Mouse (Mus musculus): ENCODE data around the gene Gca. TPM values are rescaled to one million over a fixed set of nuclear protein-coding genes. Genes with fewer than 3 reads are reported as not detected.
"Not testable (repeated sequence)": the region's sequence is repeated elsewhere in the genome, so short reads cannot be mapped to it uniquely, and the experiment has no call there.

Gca gene
- total RNA-seq, 2 experiments from 2014 or later: 2.5 to 2.7 TPM

DNA sequence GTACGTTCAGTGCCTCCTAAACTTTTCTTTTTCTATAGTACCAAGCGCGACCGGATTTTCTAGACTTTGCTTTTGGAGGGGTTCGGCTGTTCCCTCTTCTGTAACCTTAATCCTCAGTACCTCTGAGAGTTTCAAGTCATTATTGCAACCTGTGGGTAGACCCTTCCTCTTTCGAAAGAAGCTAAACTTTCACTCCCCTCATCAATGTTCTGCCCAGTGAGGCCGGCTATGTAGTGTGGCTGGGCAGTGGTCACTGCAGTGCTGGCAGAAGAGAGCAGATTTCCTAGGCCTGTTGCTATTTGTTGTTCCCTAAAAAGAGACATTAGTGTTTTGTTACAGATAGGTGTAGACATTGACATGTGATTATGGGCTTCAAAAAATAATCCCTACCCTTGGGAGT, 754 bp downstream of the Gca start:
- DNase-seq: no peak

GRCm38 (mm10) chr2:62665536-62665935, 1.5 kb downstream of the Gca start:
- no peak for DNase-seq
- intact Hi-C loops (cut with DNase I; ENCODE audit: low total_unique reads): no loop called here

More for the DNA sequence above, 754 bp downstream of the Gca start:
- intact Hi-C loops (cut with DNase I; ENCODE audit: low total_unique reads): no loop called here

DNA sequence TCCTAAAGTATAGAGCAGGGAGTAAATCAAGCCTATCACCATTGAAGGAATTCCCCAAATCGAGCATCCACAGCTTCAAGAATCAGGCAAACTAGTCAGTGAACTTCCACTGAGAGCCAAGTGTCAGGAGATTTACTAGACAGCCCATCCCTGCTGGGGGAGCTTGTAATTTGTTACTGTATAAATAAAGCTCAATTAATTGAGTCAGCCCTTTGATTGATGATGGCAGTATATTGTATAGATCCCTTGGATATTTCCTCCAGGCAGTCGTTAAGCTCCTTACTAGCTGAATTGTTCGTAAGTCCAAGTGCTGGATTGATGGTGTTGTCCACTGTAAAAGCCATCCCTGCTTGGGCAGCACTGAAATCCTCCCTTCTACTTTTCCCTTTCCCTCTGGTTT, 5.8 kb downstream of the Gca start:
- no peak for DNase-seq
- intact Hi-C loops (cut with DNase I; ENCODE audit: low total_unique reads): no loop called here

DNA sequence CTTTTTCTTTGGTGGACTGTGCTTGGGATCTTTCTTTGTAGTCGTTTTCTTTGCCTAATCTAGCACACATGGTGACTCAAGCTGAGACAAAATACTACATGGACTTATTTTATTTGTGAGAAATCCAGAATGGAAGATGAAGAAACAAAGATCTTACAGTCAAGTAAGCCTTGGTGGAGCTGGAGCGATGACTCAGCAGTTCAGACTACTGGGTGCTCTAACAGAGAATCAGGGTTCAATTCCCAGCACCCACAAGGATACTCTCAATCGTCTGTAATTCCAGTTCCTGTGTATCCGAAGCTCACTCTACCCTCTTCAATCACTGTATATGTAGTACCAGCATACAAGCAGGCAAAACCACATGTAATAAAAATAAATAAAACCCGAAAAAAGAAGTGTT, 6.2 kb downstream of the Gca start:
- DNase-seq: no peak
- intact Hi-C loops (cut with DNase I; ENCODE audit: low total_unique reads): no loop called here

GRCm38 (mm10) chr2:62670767-62671166, 6.7 kb downstream of the Gca start:
- intact Hi-C loops (cut with DNase I; ENCODE audit: low total_unique reads): no loop called here
- no peak for DNase-seq

- DNase-seq: no peak
- intact Hi-C loops (cut with DNase I; ENCODE audit: low total_unique reads): no loop called here
Observed at GRCm38 (mm10) chr2:62672788-62673187, 8.7 kb downstream of the Gca start.

- no peak for DNase-seq
Observed at GRCm38 (mm10) chr2:62681667-62682066, 17.6 kb downstream of the Gca start.

GRCm38 (mm10) chr2:62684989-62685595, 21.0 kb downstream of the Gca start:
- intact Hi-C loops (cut with DNase I; ENCODE audit: low total_unique reads): no loop called here
- DNase-seq: no peak

More at GRCm38 (mm10) chr2:62681667-62682066, 17.6 kb downstream of the Gca start:
- intact Hi-C loops (cut with DNase I; ENCODE audit: low total_unique reads): no loop called here

GRCm38 (mm10) chr2:62685934-62686333, 21.8 kb downstream of the Gca start:
- intact Hi-C loops (cut with DNase I; ENCODE audit: low total_unique reads): no loop called here
- no peak for DNase-seq

- no peak for DNase-seq
- intact Hi-C loops (cut with DNase I; ENCODE audit: low total_unique reads): no loop called here
Observed at GRCm38 (mm10) chr2:62706313-62706712, 42.2 kb downstream of the Gca start.

- DNase-seq: no peak
Observed at GRCm38 (mm10) chr2:62709633-62710032, 45.5 kb downstream of the Gca start.

GRCm38 (mm10) chr2:62714362-62714761, 50.3 kb downstream of the Gca start:
- intact Hi-C loops (cut with DNase I; ENCODE audit: low total_unique reads); DNase-seq: not testable (repeated sequence)

More at GRCm38 (mm10) chr2:62709633-62710032, 45.5 kb downstream of the Gca start:
- intact Hi-C loops (cut with DNase I; ENCODE audit: low total_unique reads): no loop called here

GRCm38 (mm10) chr2:62715260-62715659, 51.2 kb downstream of the Gca start:
- intact Hi-C loops (cut with DNase I; ENCODE audit: low total_unique reads): no loop called here
- DNase-seq: no peak

DNA sequence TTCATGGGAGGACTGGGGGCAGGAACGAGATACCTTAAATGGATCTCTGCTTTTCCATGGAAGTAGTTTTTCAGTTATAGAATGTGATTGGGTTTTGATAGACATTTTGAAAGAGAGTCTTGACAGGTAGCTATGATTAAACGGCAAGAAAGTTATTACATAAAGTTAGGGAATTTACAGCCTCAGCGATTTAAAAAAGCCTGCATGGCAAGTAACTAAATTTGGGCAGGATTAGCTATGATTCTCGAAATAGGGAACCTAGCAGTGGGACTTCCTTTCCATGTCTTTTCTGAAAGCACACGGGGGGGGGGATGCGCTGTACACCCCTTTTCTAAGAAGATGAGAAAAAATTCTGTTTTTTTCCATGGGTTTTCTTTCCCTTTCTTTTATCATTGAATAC, 53.2 kb downstream of the Gca start:
- intact Hi-C loops (cut with DNase I; ENCODE audit: low total_unique reads): no loop called here

GRCm38 (mm10) chr2:62718411-62718810, 54.3 kb downstream of the Gca start:
- DNase-seq: no peak
- intact Hi-C loops (cut with DNase I; ENCODE audit: low total_unique reads): no loop called here

More for the DNA sequence above, 53.2 kb downstream of the Gca start:
- no peak for DNase-seq

- no peak for DNase-seq
- intact Hi-C loops (cut with DNase I; ENCODE audit: low total_unique reads): no loop called here
Observed at GRCm38 (mm10) chr2:62725946-62726345, 61.9 kb downstream of the Gca start.

DNA sequence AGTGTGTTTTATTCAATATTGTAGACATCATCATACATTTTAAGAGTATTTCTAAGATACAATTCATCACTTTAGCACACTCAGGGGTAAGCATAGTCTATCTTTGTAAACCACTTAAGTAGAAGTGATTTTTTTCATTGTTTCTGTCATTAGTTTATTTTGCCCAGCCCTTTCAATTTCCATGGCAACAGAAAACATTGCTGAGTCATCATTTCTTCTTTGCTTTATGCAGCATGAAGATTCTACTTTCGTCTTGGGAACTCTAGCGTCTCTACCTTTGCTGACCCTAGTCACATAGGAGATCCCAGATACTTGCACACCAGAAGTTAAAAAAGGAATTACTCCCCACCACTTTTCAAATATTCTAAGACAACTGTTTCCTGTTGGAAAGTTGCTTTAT, 63.6 kb downstream of the Gca start:
- DNase-seq: no peak
- intact Hi-C loops (cut with DNase I; ENCODE audit: low total_unique reads): no loop called here

GRCm38 (mm10) chr2:62730671-62731070, 66.6 kb downstream of the Gca start:
- intact Hi-C loops (cut with DNase I; ENCODE audit: low total_unique reads): no loop called here
- no peak for DNase-seq

GRCm38 (mm10) chr2:62743098-62743497, 79.0 kb downstream of the Gca start:
- intact Hi-C loops (cut with DNase I; ENCODE audit: low total_unique reads): no loop called here
- DNase-seq: no peak
